Mouse (Mus musculus) R1 (cell line): ENCODE data around the gene Tsr2.
A peak's percentile ranks its signal among the peaks of the same experiment; 100 is the strongest.

Source experiments
- DNase-seq: peaks from one replicate; pipeline ENCODE4 v3.0.0-alpha.2; 2018; ENCODE audit warnings: low read depth, low spot score

The Tsr2 gene

GRCm38 (mm10) chrX:151046777-151047430, 49.4 kb downstream of the Tsr2 start:
- DNase-seq, result peak; percentile 89

- no peak for DNase-seq
Measured at GRCm38 (mm10) chrX:151046321-151046720, 50.0 kb downstream of the Tsr2 start.

GRCm38 (mm10) chrX:151045850-151046249, 50.5 kb downstream of the Tsr2 start, which contains the start of gene Fgd1:
Fgd1 (plus strand) TSS chrX:151046150.
- no peak for DNase-seq

GRCm38 (mm10) chrX:151041223-151041622, 55.1 kb downstream of the Tsr2 start:
- DNase-seq, result peak; percentile 94
